Mouse (Mus musculus) natural killer cell, adult 2 months (primary cell): ENCODE data around the gene Dnmt3c.
"Not testable (repeated sequence)": the region's sequence is repeated elsewhere in the genome, so short reads cannot be mapped to it uniquely, and the experiment has no call there.

ENCODE experiments used
- DNase-seq, 2 experiments: peaks; one replicate each; pipeline ENCODE4 v3.0.0; 2022; ENCODE audit warnings: low spot score in 2 of 2

Gene Dnmt3c

DNA sequence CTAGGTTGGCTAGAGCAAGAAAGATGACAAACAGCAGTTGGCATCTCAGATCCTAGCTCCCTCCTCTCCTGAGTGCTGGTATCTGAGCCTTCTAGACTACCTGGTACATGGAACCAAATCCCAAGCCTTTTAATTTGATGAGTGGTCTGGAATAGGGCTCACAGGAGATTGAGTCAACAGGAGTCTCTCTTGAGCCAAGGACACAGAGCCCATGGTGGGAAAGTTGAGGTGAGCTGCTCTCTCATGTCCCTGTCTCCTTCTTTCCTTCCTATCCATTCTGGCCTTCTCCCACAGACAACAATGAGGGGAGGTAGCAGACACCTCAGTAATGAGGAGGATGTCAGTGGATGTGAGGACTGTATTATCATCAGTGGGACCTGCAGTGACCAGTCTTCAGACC lies at the start of gene Dnmt3c:
Dnmt3c (plus strand) TSS at position 301 of the 400 bp plus-strand sequence.
- DNase-seq = no peak

DNA sequence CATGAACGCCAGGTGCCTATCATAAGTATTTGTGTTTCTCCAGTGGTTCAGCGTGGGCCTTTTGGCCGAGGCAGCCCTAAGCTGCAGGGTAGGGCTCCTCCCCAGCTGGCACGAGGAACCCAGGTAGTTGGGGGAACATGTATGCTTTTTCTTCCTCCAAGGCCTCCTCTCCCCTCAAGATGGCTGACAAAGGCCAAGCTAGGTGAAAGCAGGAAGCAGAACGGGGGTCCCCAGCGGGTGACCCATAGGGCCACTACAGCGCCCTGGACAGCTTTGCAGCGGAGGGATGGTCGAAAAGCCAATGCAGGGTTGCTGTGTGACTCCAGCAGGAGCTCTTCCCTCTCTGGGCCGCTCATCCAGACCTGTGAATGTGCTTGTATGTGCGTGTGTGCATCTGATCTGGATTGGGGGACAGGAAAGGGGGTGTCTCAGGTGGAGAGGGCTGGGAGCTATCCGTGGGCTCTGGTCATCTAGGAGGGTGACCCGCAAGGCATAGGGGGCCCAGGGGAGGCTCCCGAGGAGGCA lies 47.6 kb upstream of the Dnmt3c start:
- DNase-seq = no peak

DNA sequence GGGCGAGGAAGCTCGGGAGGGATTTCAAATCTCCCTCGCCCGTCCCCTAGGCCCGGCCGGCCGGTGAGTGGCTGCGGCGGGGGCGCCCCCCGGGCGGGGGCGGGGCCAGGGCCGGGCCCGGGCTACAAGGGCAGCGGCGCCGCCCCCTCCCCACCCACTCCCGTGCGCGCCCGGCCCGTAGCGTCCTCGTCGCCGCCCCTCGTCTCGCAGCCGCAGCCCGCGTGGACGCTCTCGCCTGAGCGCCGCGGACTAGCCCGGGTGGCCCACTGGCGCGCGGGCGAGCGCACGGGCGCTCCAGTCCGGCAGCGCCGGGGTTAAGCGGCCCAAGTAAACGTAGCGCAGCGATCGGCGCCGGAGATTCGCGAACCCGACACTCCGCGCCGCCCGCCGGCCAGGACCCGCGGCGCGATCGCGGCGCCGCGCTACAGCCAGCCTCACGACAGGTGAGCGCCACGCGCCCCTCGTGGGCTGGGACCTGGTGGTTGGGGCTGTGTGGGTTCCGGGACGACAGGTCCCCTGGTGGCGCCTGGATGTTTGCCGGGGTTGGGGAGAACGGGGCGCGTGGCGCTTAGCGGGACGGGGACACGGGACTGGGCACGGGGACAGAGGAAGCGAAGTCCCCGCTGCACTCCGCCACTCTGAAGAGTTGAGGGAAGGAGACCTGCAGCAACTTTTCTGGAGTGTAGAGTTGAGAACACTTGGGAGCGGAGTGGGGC lies 47.0 kb upstream of the Dnmt3c start, which contains the start of gene Dnmt3b:
Dnmt3b (plus strand) TSS at position 153 of the 716 bp plus-strand sequence.
- DNase-seq = peak; percentile 41 to 54

DNA sequence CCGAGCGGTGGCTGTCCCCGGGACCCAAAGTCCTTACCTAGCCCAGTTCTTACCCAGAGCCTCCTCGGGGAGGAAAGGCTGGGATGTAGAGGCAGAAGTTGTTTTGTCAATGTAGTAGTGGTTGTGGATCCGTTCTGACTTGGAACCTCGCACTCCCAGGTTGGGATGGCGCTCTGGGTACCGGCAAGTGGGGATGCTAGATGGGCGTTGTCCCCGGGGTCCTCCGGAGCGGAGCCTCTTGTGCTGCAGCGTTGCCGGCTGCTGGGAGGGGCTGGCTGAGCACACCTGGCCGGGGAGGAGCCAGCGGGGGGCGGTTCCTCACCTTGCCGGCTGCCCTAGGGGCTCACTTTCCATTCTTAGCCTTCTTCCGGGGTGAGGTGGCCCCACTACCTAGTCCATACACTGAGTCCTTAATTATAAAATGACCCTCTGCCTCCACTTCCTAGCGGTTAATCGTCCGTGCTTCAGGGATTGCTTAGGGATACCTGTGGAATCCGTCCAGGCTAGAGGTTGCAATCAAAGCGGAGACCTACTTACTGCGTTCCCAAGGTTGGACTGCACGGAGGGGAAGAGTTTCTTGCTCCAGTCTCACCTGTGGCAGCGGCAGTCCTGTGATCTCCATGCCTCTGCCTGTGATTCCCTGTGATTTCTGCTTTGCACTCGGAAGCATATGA lies 46.3 kb upstream of the Dnmt3c start:
- peak in 1 of 2 experiments; percentile 8 for DNase-seq

DNA sequence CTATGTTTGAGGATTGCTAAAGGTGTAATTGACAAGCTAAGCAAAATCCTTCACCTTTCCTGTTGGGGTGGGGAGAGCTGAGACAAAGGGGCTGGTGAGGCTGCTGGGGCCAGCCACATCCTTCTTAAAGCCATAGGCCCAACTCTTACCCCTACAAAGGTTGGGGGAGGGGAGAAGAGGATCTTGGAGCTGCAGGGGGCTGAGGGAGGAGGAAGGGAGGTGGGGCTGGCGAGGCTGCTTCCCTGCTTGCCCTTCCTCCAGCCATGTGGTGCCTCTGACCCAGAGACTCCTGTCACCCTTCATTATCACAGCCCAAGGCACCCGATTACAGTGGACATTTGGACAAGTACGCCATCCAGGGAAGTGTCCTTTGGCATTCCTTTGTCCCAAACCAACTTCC lies 44.8 kb upstream of the Dnmt3c start:
- DNase-seq = no peak

- DNase-seq = not testable (repeated sequence)
Measured at GRCm38 (mm10) chr2:153657659-153658058, 38.8 kb upstream of the Dnmt3c start.

- DNase-seq = no peak
Measured at GRCm38 (mm10) chr2:153660616-153661015, 35.8 kb upstream of the Dnmt3c start.

GRCm38 (mm10) chr2:153665401-153665800 lies 31.1 kb upstream of the Dnmt3c start:
- no peak for DNase-seq

GRCm38 (mm10) chr2:153668754-153669376 lies 27.6 kb upstream of the Dnmt3c start:
- DNase-seq = no peak

DNA sequence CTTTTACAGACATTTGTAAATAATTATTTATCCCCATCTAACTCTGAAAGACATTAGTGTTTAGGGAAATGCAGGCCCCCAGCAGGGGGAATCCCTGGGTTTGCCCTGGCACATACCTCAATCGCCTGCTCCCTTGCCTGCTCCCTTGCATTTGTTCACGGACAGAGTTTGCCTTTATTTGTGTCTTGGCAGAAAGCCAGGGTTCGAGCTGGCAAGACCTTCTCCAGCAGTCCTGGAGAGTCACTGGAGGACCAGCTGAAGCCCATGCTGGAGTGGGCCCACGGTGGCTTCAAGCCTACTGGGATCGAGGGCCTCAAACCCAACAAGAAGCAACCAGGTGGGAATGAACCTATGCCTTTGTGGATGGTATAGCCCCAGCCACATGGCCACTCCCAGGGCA lies 26.3 kb upstream of the Dnmt3c start:
- no peak for DNase-seq

GRCm38 (mm10) chr2:153672619-153673018 lies 23.8 kb upstream of the Dnmt3c start:
- DNase-seq = no peak

- DNase-seq = not testable (repeated sequence)
Measured at GRCm38 (mm10) chr2:153675364-153675763, 21.1 kb upstream of the Dnmt3c start.

DNA sequence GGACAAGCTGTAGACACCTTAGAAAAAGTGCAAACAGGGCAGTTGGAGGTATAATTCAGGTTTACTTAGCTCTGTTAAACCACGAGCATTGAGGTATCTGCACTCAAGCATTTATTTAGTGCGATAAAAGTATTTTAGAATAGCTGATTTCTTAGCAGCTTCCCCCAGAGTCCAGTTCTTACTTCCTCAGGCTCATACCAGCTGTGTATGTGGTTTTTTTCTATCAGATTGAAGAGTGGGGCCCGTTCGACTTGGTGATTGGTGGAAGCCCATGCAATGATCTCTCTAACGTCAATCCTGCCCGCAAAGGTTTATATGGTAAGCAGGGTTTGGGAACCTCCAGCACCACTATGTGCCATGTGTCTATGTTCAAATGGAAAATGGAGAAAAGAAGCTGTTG lies 19.5 kb upstream of the Dnmt3c start:
- DNase-seq = no peak

- no peak for DNase-seq
Measured at GRCm38 (mm10) chr2:153677550-153677949, 18.9 kb upstream of the Dnmt3c start.

DNA sequence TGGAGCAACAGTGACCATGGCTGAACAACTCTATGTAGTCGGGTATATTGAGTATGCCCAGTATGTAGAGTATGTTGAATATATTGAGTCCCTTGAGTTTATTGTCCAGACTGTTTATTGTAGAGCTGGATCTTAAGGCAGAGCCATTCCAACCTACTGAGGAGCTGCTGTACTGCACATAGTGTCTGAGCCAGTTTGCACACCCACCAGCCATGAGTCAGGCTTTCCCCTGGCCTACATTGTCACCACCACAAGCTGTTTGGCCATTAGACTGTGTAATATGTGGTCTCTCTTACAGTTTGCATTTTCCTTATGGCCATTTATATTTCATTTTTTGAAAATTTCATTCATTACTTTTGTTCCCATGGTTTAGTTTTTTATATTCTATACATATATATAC lies 16.5 kb upstream of the Dnmt3c start:
- DNase-seq = no peak

DNA sequence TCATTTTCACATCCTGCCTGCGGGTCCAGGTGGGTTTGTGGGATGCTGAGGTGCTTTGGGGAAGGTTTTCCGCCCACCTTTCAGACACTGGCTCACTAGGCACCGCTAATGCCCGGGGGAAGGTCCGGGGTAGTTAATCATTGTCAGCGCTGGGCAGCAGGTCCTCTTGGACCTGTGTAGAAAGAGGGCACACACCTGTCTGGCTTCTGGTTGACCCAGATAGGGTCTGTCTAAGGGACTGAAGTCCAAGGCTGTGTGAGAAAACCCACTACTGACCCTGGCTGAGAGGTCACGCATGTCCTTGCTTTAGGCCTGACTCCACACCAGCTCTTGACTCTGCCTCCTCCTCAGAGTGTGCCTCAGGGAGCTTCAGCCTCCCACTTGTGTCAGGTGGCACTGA lies 3.0 kb upstream of the Dnmt3c start:
- DNase-seq = not testable (repeated sequence)

DNA sequence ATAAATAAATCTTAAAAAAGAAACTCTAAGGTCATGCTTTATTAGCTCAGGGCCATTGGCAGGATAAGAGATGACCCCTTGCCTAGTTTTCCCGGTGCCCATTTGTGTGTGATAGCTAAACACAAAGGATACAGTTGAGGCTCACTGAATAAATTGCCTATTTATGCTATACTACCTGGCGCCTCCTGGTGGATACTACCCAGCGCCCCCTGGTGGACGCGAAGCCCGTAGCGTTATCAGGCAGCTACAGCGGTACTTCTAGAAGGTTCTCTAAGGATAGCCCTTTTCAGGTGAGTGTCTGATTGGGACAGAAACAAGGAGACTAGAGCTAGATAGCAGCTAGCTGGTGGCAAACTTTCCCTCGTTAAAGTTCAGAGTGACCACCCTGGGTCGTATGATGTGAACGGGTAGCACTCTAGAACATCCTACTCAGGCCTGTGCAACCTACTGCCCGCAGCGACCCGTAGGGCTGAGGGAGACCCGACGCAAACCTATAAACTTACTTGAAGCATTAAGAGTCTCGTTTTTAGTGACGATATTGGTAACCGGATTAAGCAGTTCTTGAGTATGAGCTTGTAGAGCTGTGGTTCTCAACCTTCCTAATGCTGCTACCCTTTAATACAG lies 1.9 kb upstream of the Dnmt3c start:
- DNase-seq = peak; percentile 52 to 69

- no peak for DNase-seq
Measured at GRCm38 (mm10) chr2:153703389-153703788, 6.9 kb downstream of the Dnmt3c start.

DNA sequence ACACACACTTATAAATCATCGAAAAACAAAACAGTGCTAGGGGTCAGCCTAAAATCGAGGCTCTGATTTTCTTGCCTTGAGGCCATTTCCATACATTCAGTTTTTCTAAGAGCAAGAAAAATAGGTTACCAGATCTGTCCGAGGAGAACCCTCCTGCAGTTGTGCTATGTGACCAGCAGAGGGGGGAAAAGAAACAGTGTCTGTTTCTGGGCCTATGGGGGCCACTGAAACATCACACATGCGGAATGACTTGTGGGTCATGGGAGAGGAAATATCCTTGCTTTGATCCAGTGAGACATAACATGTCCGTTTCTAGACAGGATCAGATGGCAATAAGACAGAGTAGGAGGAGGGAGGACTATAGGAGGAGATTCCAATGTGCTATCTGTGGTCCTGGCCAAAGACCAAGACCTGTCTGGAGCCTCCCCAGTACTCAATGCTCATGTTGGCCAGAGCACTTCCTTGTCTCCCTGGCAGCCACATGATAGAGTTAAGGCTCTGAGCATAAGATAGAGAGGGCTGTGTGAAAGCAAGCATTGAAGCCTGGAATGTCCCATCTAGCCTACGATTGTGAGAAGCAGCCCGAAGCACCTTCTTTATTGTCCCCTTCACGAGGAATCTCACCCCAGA lies 14.4 kb downstream of the Dnmt3c start:
- DNase-seq = no peak

DNA sequence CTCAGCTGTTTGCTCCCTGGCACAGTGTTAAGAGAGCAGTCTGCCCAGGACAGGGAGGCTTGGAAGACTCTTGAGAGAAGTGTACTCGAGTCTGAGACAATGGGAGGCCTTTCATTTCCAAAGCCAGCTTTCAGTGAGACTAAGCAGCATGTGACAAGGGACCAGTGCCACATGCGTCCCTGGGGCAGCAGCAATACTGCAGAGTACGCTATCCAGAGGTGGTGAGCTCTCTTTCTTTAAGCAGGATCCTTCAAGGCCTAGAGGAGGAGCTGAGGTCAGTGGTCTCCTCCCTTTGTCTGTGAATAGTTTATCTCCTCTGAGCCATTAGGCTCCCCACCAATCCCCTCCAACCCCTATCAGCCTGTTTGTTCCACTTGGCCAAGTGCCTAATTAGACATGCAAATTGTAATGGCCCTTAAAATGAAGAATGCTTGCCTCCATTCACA lies 16.2 kb downstream of the Dnmt3c start:
- DNase-seq = no peak

DNA sequence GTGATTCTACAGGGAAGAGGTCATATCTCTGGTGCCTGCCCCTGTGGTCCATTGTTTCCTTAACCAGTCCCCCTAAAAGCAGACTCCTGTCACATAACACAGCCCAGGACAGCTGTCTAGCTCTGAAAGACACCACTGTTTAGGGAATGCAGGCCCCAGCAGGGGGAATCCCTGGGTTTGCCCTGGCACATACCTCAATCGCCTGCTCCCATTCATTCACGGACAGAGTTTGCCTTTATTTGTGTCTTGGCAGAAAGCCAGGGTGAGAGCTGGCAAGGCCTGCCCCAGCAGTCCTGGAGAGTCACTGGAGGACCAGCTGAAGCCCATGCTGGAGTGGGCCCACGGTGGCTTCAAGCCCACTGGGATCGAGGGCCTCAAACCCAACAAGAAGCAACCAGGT lies 16.8 kb downstream of the Dnmt3c start:
- no peak for DNase-seq

GRCm38 (mm10) chr2:153717861-153718260 lies 21.4 kb downstream of the Dnmt3c start:
- DNase-seq = not testable (repeated sequence)
